Mouse (Mus musculus) embryonic fibroblast, embryonic 13.5 days (primary cell): ENCODE data around the gene AL607142.1.

Source experiments
- CTCF ChIP-seq: IDR thresholded peaks from 2 replicates; pipeline ENCODE4 v1.5.1; 2011; ENCODE audit warnings: mild to moderate bottlenecking, control low read depth, low read length, moderate library complexity, borderline replicate concordance; ENCODE audit not compliant: insufficient read depth
- POLR2A ChIP-seq: IDR thresholded peaks from 2 replicates; pipeline ENCODE4 v1.6.1; 2011; ENCODE audit warnings: low read depth, mild to moderate bottlenecking, control low read depth, low read length, moderate library complexity

GRCm38 (mm10) chr4:120024071-120024470 is 40.7 kb upstream of the AL607142.1 start:
- TF ChIP-seq POLR2A (no peak), CTCF (no peak)
